Mouse (Mus musculus) spleen, adult 2 months (tissue): ENCODE results near the gene Rbfox1. TPM values are rescaled to one million over a fixed set of nuclear protein-coding genes. Genes with fewer than 3 reads are reported as not detected.

Source experiments
- DNase-seq, 2 experiments: peaks; one replicate each; pipeline versions ENCODE4 v3.0.0 to v3.0.0-alpha.2; 2012 to 2021; ENCODE audit warnings: low spot score in 2 of 2, low read depth in 1 of 2
- H3K27ac ChIP-seq: fragments of 200-500 bp; 2 replicates; pipeline ENCODE4 v1.5.1; 2012; ENCODE audit warnings: low read length, inconsistent platforms; ENCODE audit not compliant: insufficient read depth
- H3K27me3 ChIP-seq: fragments of 200-500 bp; 2 replicates; pipeline ENCODE4 v1.6.1; 2012; ENCODE audit warnings: mild to moderate bottlenecking, moderate library complexity, low read length, inconsistent platforms; ENCODE audit not compliant: control insufficient read depth, insufficient read depth
- H3K36me3 ChIP-seq: fragments of 200-500 bp; 2 replicates; pipeline ENCODE4 v1.6.1; 2012; ENCODE audit warnings: mild to moderate bottlenecking, low read length, inconsistent platforms; ENCODE audit not compliant: control insufficient read depth, insufficient read depth
- H3K4me1 ChIP-seq: fragments of 200-500 bp; 2 replicates; pipeline ENCODE4 v1.6.1; 2011; ENCODE audit warnings: inconsistent platforms; ENCODE audit not compliant: control insufficient read depth, insufficient read depth, insufficient read length
- H3K4me3 ChIP-seq: fragments of 200-500 bp; 2 replicates; pipeline ENCODE4 v1.5.1; 2011; ENCODE audit warnings: mild to moderate bottlenecking, inconsistent platforms; ENCODE audit not compliant: insufficient read depth, insufficient read length; ENCODE audit errors: extremely low read depth
- CTCF ChIP-seq: fragments of 200-500 bp; IDR thresholded peaks from 2 replicates; pipeline ENCODE4 v1.5.1; 2011; ENCODE audit warnings: mild to moderate bottlenecking, inconsistent platforms; ENCODE audit not compliant: insufficient read depth, insufficient read length, insufficient replicate concordance; ENCODE audit errors: extremely low read depth
- POLR2A ChIP-seq: fragments of 200-500 bp; IDR thresholded peaks from 2 replicates; pipeline ENCODE4 v1.6.1; 2011; ENCODE audit warnings: low read depth, low read length, inconsistent platforms
- WGBS: fragments of 180-500 bp; shearing (Covaris S2); methylation state at CpG from one replicate; pipeline ENCODE4 v1.1.7; 2018; 5-methylcytosine and 5-hydroxymethylcytosine counted together
- polyA plus RNA-seq: library from polyadenylated mRNA; depleted of rRNA; stranded (reverse); fragments of >200 nt; gene quantifications from 2 replicates; pipeline ENCODE4 v1.2.3, GENCODE M21; 2012

The Rbfox1 gene
- polyA plus RNA-seq, 1 experiment: 1.0 TPM

DNA sequence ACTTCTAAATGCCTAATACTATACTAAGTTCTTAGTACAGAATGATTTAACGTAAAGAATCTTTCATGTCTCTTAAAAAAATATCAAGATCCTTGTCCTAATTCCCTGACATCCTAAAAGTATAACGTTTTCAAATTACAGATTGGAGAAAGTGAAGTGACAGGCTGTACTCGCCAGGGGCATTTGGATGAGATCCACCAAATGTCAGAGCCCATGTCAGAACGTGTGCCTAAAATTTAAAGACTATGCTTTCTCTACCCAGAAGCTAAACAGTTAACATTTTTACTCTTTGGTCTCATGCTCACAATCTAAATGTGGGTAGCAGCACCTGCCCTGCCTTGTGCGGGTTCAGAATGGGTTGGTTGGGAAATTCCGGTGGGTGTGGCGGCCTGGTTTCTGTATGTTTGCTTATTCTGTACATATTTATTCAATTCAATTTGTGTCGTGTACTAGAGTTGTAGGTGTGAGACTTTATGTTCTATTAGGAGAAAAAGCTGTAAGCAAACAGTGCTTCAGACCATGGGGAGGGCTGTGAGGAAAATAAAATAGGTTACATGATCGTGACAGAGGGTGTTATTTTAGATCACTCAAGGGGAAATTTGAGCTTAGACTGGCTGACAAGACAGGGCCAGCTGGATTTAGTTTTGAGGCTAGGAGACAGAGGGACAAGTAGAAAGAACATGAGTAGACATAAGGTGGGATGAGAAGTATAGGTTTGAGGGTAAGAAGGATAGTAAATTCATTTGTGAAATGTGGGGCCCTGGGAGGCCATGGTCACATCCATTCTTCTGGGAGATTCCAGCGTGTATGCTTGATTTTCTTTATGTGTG, 1203.7 kb downstream of the Rbfox1 start:
- no peaks in the 10 kb centered on the region for H3K27me3 ChIP-seq
- H3K36me3 ChIP-seq: no peaks in the 10 kb centered on the region
- WGBS: 83% methylated on average over 10 of the region's 10 CpGs
- DNase-seq: no peak
- no peak for TF ChIP-seq CTCF
- TF ChIP-seq POLR2A: no peak
- no peak overlapping the region for H3K4me3 ChIP-seq
- no peak overlapping the region for H3K27ac ChIP-seq
- H3K4me1 ChIP-seq: no peaks in the 10 kb centered on the region

DNA sequence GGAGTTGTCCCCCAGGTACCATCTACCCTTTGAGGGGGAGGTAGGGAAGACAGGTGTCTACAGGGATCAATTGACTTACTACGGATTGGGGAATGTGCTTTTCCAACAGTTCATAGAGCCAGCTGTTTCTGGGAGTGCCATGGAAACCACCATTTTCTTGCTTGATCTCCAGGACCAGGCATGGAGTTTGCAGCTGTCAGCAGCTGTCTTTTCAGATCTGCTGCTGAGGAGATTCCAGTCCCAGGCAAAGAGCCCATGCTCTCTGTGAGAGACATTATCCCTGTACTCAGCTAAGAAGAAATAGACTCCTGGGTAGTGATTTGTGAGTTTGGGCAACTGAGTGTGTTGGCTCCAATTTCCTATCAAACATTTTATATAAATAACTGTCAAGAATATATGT, 1204.3 kb downstream of the Rbfox1 start:
- TF ChIP-seq CTCF (no peak), POLR2A (no peak)
- no peaks in the 10 kb centered on the region for H3K4me1 ChIP-seq
- H3K4me3 ChIP-seq: no peak overlapping the region
- 74% methylated on average over 1 of the region's 1 CpGs for WGBS
- no peaks in the 10 kb centered on the region for H3K36me3 ChIP-seq
- H3K27me3 ChIP-seq: no peaks in the 10 kb centered on the region
- no peak overlapping the region for H3K27ac ChIP-seq
- DNase-seq: no peak

- no peaks in the 10 kb centered on the region for H3K36me3 ChIP-seq
- H3K27me3 ChIP-seq: no peaks in the 10 kb centered on the region
- H3K4me3 ChIP-seq: no peak overlapping the region
- no peak for DNase-seq
- TF ChIP-seq CTCF (no peak), POLR2A (no peak)
- 90% methylated on average over 6 of the region's 6 CpGs for WGBS
- H3K27ac ChIP-seq: no peak overlapping the region
- H3K4me1 ChIP-seq: no peaks in the 10 kb centered on the region
These were observed 1205.0 kb downstream of the Rbfox1 start for GRCm38 (mm10) chr16:7090205-7090604.

DNA sequence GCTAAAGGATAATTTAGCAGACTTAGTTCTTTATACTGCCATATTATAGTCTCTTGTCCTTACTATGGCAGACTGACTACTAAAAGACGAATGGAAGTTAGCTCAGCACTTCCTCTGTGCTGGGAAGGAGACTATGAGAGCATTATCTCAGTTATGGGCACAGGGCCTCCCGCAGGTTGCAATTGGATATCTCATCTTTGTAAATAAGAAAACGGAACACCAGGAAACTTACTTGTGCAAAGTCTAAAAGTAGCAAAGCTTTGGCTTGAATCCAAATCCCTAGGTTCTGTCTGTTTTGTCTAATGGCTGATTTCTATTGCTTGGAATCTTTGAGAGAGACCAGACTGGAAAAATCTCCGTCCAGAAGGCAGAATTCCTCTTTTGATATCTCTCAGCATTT, 1207.7 kb downstream of the Rbfox1 start:
- WGBS: 79% methylated on average over 4 of the region's 4 CpGs
- no peaks in the 10 kb centered on the region for H3K36me3 ChIP-seq
- no peak overlapping the region for H3K4me3 ChIP-seq
- DNase-seq: no peak
- TF ChIP-seq CTCF (no peak), POLR2A (no peak)
- H3K27me3 ChIP-seq: no peaks in the 10 kb centered on the region
- H3K27ac ChIP-seq: no peak overlapping the region
- H3K4me1 ChIP-seq: no peaks in the 10 kb centered on the region

DNA sequence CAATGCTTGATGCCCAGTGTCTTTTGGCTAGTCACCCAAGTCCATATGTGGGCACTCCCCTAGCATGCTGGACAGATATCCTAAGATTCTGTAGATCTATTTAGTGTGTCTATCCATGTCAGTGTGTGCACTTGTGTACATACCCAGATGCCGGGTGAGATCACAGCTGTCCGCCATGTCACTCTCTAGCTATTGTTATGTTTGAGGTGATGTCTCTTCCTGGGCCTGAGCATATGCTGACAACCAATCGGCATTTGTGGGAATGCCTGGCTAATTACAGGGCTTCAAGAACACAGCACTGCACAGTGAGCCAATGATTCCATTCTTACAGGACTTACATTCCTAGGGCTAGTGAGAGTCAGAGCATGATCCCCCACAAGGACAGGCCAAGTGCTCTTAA, 1208.5 kb downstream of the Rbfox1 start:
- Histone ChIP-seq H3K27ac (no peak overlapping the region), H3K4me1 (no peaks in the 10 kb centered on the region), H3K4me3 (no peak overlapping the region), H3K36me3 (no peaks in the 10 kb centered on the region), H3K27me3 (no peaks in the 10 kb centered on the region)
- WGBS: 86% methylated on average over 3 of the region's 3 CpGs
- DNase-seq: no peak
- TF ChIP-seq CTCF (no peak), POLR2A (no peak)

DNA sequence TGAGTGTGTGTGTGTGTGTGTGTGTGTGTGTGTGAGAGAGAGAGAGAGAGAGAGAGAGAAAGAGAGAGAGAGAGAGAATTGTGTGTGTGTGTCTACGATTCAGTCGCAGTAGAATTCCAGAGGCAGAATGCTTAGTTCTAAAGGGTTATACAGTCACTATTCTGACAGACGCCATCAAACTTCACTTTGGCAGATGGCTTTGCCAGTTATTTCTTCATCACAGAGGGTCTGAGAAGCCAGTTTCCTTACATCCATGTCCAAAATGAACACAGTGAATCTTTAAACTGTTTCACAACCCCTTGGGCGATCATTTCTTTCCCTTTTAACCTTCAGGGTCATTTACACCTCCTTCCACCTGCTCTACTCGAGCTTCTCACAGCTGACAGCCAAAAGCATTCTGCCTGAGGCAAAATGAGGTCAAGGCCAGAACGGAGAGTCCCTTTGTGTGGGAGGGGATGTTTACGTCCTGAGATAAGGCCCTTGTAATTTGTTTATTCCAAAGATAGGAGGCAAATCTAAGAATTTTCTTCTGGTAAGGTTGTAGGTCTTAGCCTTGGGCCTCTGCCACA, 1209.1 kb downstream of the Rbfox1 start:
- no peaks in the 10 kb centered on the region for H3K4me1 ChIP-seq
- no peaks in the 10 kb centered on the region for H3K36me3 ChIP-seq
- TF ChIP-seq CTCF: no peak
- no peak for TF ChIP-seq POLR2A
- H3K27ac ChIP-seq: no peak overlapping the region
- DNase-seq: no peak
- no peak overlapping the region for H3K4me3 ChIP-seq
- WGBS: 76% methylated on average over 7 of the region's 7 CpGs
- H3K27me3 ChIP-seq: no peaks in the 10 kb centered on the region

DNA sequence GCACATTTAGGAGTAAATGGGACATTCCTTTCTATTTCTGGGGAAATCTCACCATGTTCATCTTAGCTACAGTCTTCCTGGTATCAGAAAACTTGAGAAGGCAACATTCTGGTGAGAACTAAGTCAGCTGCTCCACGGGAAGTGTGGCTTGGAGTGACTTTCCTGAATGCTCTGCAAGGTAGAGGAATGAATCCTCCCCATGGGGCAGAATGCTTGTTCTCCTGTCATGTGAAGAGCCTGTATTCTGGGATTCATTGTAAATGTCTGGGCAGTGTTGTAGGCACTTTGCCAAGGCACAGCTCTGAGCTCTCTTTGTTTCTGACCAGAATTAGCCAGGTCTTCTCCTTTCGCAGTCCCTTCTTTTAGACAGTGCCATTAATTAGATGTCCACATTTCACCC, 1211.9 kb downstream of the Rbfox1 start:
- Histone ChIP-seq H3K36me3 (no peaks in the 10 kb centered on the region), H3K4me3 (no peak overlapping the region), H3K4me1 (no peaks in the 10 kb centered on the region), H3K27me3 (no peaks in the 10 kb centered on the region), H3K27ac (no peak overlapping the region)
- WGBS: 69% methylated on average over 2 of the region's 2 CpGs
- no peak for DNase-seq
- no peak for TF ChIP-seq CTCF
- TF ChIP-seq POLR2A: no peak
